In genomic region chr13:74638793-74639711, GRCm38 (mm10) we compare ENCODE assay signal across 8 mouse cellular contexts. TPM values are rescaled to one million over a fixed set of nuclear protein-coding genes. Genes with fewer than 3 reads are reported as not detected.
A peak's percentile ranks its signal among the peaks of the same experiment; 100 is the strongest.
DNase-seq lines count a peak whose midpoint lies in the region; ATAC-seq lines count a peak whose summit lies in the region.

Gene Erap1 (plus strand): TSS chr13:74639568.

- peak within 1 kb of the TSS; percentile 80 for H3K4me2 ChIP-seq in hindbrain, embryonic 14.5 days (replicated peaks)

- ATAC-seq in hindbrain, embryonic 14.5 days (ENCODE audit: low FRiP score): peak; percentile 75

- H3K4me3 ChIP-seq in hindbrain, embryonic 14.5 days (replicated peaks; ENCODE audit: low read length): peak within 1 kb of the TSS; percentile 67

- H3K27ac ChIP-seq in hindbrain, embryonic 14.5 days: peak within 1 kb of the TSS; percentile 80

- peak within 1 kb of the TSS; percentile 84 for H3K9ac ChIP-seq in hindbrain, embryonic 14.5 days

- DNase-seq in spleen, adult 12 weeks (ENCODE audit: low spot score): peak; percentile 11
- DNase-seq in spleen, postnatal 14 days (ENCODE audit: low spot score in 2 of 2): no peak
- peak; percentile 42 to 67 for DNase-seq in cerebellum, postnatal 10 days
- peak; percentile 34 for DNase-seq in gastrocnemius, adult 18-20 months (ENCODE audit: low spot score)
- DNase-seq in hindbrain, embryonic 14.5 days (ENCODE audit: low spot score): peak; percentile 75
- peak; percentile 32 to 64 for DNase-seq in layer of hippocampus, postnatal 14 days (ENCODE audit: low spot score in 2 of 2)
- peak; percentile 22 for DNase-seq in lung, postnatal 14 days
- peak; percentile 20 to 39 for DNase-seq in right cerebral cortex, adult 2 months (ENCODE audit: low spot score in 2 of 2)

- no peaks in the 10 kb centered on the region for H3K27me3 ChIP-seq in hindbrain, embryonic 14.5 days (ENCODE audit: control insufficient read depth, insufficient read depth, low read length)

- H3K4me1 ChIP-seq in hindbrain, embryonic 14.5 days (replicated peaks; ENCODE audit: control insufficient read depth, insufficient read depth, low read length): no peaks in the 10 kb centered on the region

- no peaks in the 10 kb centered on the region for H3K36me3 ChIP-seq in hindbrain, embryonic 14.5 days (replicated peaks; ENCODE audit: control insufficient read depth, insufficient read depth)

- H3K9me3 ChIP-seq in hindbrain, embryonic 14.5 days (ENCODE audit: control insufficient read depth, low read length): no peaks in the 10 kb centered on the region

- WGBS in hindbrain, embryonic 14.5 days: 2% methylated on average over 12 of the region's 12 CpGs

RNA-seq across cellular contexts. Expression of gene Erap1, which starts in this region (rescaled TPM):
- 10 to 100 TPM; 20.5 to 30.9 TPM for total RNA-seq in gastrocnemius, adult 18-20 months (2021)
- polyA plus RNA-seq in hindbrain, embryonic 14.5 days (2014; fragmentation: Nextera tagmentation; extraction: Ambion mirVana): 6.9 and 7.4 TPM in 2 replicates
- 10 to 100 TPM in 1 of 2 experiments, 1 to 10 TPM in 1; 9.1 to 17.2 TPM for total RNA-seq in layer of hippocampus, postnatal 14 days (2021)

Comparison
In these comparisons a context has a peak if more than half of its experiments do, and no peak if none do; other contexts are left out.
1. DNase-seq: peak in spleen, adult 12 weeks (single experiment), cerebellum, postnatal 10 days (2 of 2), gastrocnemius, adult 18-20 months (single experiment), hindbrain, embryonic 14.5 days (single experiment), layer of hippocampus, postnatal 14 days (2 of 2), lung, postnatal 14 days (single experiment) and right cerebral cortex, adult 2 months (2 of 2); none in spleen, postnatal 14 days (0 of 2).